Mouse (Mus musculus): Measurements from ENCODE around the gene Il4i1. TPM values are rescaled to one million over a fixed set of nuclear protein-coding genes. Genes with fewer than 3 reads are reported as not detected.
A peak's percentile ranks its signal among the peaks of the same experiment; 100 is the strongest.

Il4i1 gene
- total RNA-seq (2021) = 1 to 10 TPM; 1.9 to 2.4 TPM

- intact Hi-C loops (cut with DNase I) = loop anchor here (2.0 kb wide), 1 partner anchor 67 kb away; the partner anchor contains the start of gene Vrk3
Observed at GRCm38 (mm10) chr7:44815721-44816469, at the start of gene Il4i1, which contains the start of gene Nup62. Gene Il4i1, plus strand, starts transcription at chr7:44816387. Gene Nup62, plus strand, starts transcription at chr7:44816088.

GRCm38 (mm10) chr7:44768129-44768528 lies 48.1 kb upstream of the Il4i1 start:
- intact Hi-C loops (cut with DNase I) = no loop called here
- no peak for DNase-seq (ENCODE audit: low spot score in 2 of 2)

More at GRCm38 (mm10) chr7:44815721-44816469, at the start of gene Il4i1, which contains the start of gene Nup62:
- peak; percentile 98 to 99 for DNase-seq (ENCODE audit: low spot score in 2 of 2)

GRCm38 (mm10) chr7:44770046-44770578 lies 46.1 kb upstream of the Il4i1 start:
- intact Hi-C loops (cut with DNase I) = loop anchor here (5.0 kb wide), 1 partner anchor 42 kb away; no protein-coding TSS in a partner anchor
- peak in 1 of 2 experiments; percentile 10 for DNase-seq (ENCODE audit: low spot score in 2 of 2)

- intact Hi-C loops (cut with DNase I) = loop anchor here (5.0 kb wide), 1 partner anchor 40 kb away; no protein-coding TSS in a partner anchor
- peak in 1 of 2 experiments; percentile 37 for DNase-seq (ENCODE audit: low spot score in 2 of 2)
Observed at GRCm38 (mm10) chr7:44772591-44773204, 43.5 kb upstream of the Il4i1 start.

- intact Hi-C loops (cut with DNase I) = no loop called here
- DNase-seq (ENCODE audit: low spot score in 2 of 2) = no peak
Observed at GRCm38 (mm10) chr7:44776849-44777498, 39.2 kb upstream of the Il4i1 start.

- no peak for DNase-seq (ENCODE audit: low spot score in 2 of 2)
- intact Hi-C loops (cut with DNase I) = no loop called here
Observed at GRCm38 (mm10) chr7:44780101-44780500, 36.1 kb upstream of the Il4i1 start.

- no peak for DNase-seq (ENCODE audit: low spot score in 2 of 2)
- intact Hi-C loops (cut with DNase I) = no loop called here
Observed at GRCm38 (mm10) chr7:44789531-44789930, 26.7 kb upstream of the Il4i1 start.

- intact Hi-C loops (cut with DNase I) = no loop called here
Observed at GRCm38 (mm10) chr7:44790066-44790465, 26.1 kb upstream of the Il4i1 start.

GRCm38 (mm10) chr7:44792781-44793180 lies 23.4 kb upstream of the Il4i1 start:
- DNase-seq (ENCODE audit: low spot score in 2 of 2) = no peak
- intact Hi-C loops (cut with DNase I) = no loop called here

More at GRCm38 (mm10) chr7:44790066-44790465, 26.1 kb upstream of the Il4i1 start:
- DNase-seq (ENCODE audit: low spot score in 2 of 2) = no peak

GRCm38 (mm10) chr7:44808927-44809326 lies 7.3 kb upstream of the Il4i1 start:
- no peak for DNase-seq (ENCODE audit: low spot score in 2 of 2)

GRCm38 (mm10) chr7:44809466-44809865 lies 6.7 kb upstream of the Il4i1 start:
- no peak for DNase-seq (ENCODE audit: low spot score in 2 of 2)
- intact Hi-C loops (cut with DNase I) = no loop called here

More at GRCm38 (mm10) chr7:44808927-44809326, 7.3 kb upstream of the Il4i1 start:
- intact Hi-C loops (cut with DNase I) = no loop called here

- no peak for DNase-seq (ENCODE audit: low spot score in 2 of 2)
- intact Hi-C loops (cut with DNase I) = loop anchor here (5.0 kb wide), 1 partner anchor 38 kb away; no protein-coding TSS in a partner anchor
Observed at GRCm38 (mm10) chr7:44810365-44810764, 5.8 kb upstream of the Il4i1 start.

GRCm38 (mm10) chr7:44810819-44811557 lies 5.2 kb upstream of the Il4i1 start:
- intact Hi-C loops (cut with DNase I) = loop anchor here (5.0 kb wide), 1 partner anchor 39 kb away; no protein-coding TSS in a partner anchor
- no peak for DNase-seq (ENCODE audit: low spot score in 2 of 2)

GRCm38 (mm10) chr7:44812651-44813325 lies 3.4 kb upstream of the Il4i1 start:
- DNase-seq (ENCODE audit: low spot score in 2 of 2) = no peak
- intact Hi-C loops (cut with DNase I) = loop anchor here (5.0 kb wide), 1 partner anchor 40 kb away; no protein-coding TSS in a partner anchor

- intact Hi-C loops (cut with DNase I) = loop anchor here (2.0 to 5.0 kb wide), 2 partner anchors 42 to 65 kb away; partner anchors contain the start of gene Vrk3
- DNase-seq (ENCODE audit: low spot score in 2 of 2) = no peak
Observed at GRCm38 (mm10) chr7:44813985-44814384, 2.2 kb upstream of the Il4i1 start.

GRCm38 (mm10) chr7:44814423-44814822 lies 1.8 kb upstream of the Il4i1 start:
- DNase-seq (ENCODE audit: low spot score in 2 of 2) = no peak
- intact Hi-C loops (cut with DNase I) = loop anchor here (2.0 to 5.0 kb wide), 2 partner anchors 42 to 66 kb away; partner anchors contain the start of gene Vrk3

GRCm38 (mm10) chr7:44814952-44815553 lies 1.1 kb upstream of the Il4i1 start:
- intact Hi-C loops (cut with DNase I) = loop anchor here (2.0 to 5.0 kb wide), 2 partner anchors 43 to 66 kb away; partner anchors contain the start of gene Vrk3
- no peak for DNase-seq (ENCODE audit: low spot score in 2 of 2)
